Mouse (Mus musculus): ENCODE results near the gene Prdm11. TPM values are rescaled to one million over a fixed set of nuclear protein-coding genes. Genes with fewer than 3 reads are reported as not detected.
A peak's percentile ranks its signal among the peaks of the same experiment; 100 is the strongest.

Prdm11 gene
- total RNA-seq (2021) = 10 to 100 TPM; 24.9 to 25.9 TPM
- long read RNA-seq, partial matches to known transcripts = 1 of 2 reads
- long read RNA-seq, other reads (novel, unspliced or antisense) = 1 of 2 reads

DNA sequence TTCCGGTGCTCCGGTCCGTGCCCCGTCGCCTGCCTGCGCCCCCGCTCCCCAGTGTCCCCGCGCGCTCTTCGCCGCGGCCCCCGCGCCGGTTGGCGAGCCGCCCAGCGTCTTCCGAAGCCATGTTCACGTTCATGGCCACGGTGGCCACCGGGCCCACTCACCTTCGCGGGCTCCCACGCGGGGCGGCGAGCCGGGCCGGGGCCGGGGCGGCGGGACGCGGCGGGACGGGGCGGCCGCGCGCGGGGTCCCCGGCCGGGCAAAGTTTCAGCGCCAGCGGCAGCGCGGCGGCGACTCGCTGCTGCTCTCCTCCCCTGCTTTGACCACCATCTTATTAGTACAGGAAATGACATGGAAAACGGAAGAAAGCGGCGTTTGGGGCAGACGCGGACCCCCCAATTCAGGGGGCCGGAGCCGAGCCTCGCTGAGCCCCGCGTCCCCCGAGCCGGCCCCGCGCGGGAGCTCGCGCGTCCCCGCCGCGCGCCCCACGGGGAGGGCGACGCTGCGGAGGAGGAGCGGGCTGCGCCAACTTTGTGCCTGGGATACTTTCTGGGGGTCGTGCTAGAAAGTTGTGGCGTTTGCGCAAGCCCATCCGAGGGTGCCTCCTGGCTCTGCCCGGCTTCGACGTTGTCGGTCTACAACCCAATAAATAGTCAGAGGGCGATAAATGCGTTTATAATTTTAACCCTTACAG lies at the start of gene Prdm11:
TSS of gene Prdm11 (minus strand) at position 350 of the 691 bp plus-strand sequence.
- DNase-seq (ENCODE audit: low spot score in 2 of 2) = peak; percentile 59 to 68

DNA sequence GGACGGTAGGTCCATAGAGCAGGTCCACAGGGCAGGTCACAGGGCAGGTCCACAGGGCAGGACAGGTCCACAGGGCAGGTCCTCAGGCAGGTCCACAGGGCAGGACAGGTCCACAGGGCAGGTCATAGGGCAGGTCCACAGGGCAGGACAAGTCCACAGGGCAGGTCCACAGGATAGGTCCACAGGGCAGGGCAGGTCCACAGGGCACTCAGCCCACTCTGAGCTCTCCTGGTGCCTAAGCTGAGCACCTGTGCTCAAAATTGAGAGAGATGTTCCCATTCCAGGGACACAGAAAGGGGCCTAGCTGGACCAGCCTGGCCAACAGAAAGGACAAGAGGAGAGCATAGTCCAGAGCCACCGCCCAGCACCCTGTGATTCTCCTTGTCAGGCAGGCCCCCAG lies 46.4 kb upstream of the Prdm11 start:
- no peak for DNase-seq (ENCODE audit: low spot score in 2 of 2)

DNA sequence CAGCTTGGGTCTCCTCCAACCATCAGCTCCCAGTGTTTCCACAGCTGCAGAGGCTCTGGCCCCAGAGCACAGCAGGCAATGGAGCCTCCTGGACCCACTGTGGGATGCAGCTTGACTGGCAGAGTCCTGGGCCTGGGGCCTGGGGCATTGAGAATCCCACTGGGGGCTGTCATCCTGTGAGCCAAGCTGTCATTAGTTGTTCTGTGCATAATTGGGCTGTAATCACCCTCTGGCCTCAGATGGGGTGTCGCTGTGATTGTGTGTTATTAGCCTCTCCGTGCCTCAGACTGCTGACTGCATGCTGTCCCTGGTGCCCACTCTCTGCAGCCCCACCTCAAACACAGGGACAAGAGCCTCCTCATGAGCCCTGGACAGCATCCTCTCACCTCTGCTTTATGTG lies 45.7 kb upstream of the Prdm11 start:
- DNase-seq (ENCODE audit: low spot score in 2 of 2) = peak; percentile 24 to 44

DNA sequence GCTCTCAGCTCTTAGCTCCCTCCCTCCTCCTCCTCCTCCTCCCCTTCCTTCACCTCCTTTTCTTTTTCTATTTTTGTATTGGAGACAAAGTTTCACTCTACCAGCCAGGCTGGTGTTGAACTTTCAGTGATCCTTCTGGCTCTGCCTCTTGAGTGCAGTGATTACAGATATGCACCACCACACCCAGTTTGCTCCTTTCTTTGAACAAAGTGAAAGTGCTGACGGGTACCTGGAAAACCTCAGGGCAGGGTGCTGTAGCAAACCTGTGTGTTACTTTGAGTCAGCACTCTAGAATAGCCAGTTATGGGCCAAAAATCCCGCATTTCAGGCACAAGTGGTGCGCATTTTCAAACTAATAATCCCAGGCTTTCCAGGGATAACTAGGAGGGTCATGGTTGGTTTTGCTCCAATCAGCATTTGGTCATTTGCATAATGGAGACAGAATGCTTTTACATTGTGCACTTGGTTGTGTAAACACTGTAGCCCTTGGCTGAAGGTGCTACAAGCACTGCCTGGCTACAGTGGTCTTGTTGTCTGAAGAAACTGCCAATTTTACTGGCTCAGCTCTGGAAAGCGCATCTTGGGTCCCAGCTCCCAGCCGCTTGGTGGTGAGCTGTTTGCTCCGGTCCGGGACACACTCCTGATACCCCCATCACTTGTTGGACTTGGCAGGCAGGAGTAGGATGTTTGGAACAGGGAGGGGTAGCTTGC lies 43.6 kb upstream of the Prdm11 start:
- no peak for DNase-seq (ENCODE audit: low spot score in 2 of 2)

DNA sequence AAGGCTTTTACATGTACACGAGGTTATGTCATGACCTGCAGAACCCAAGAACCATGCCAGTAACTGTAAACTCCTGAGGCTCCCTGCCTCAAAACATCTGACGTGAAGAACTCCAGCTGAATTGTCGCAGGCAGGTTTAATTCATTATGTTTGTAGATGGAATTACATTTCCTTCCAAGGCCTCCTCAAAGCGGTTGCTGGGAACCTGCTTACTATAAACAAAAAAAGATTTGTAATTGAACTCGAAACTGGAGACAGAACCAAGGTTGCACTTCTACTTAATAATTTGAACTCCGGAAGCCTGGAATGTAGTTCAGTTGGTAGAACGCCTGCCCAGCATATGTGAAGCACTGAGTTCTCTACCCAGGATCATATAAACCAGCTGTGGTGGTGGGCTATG lies 42.0 kb upstream of the Prdm11 start:
- DNase-seq (ENCODE audit: low spot score in 2 of 2) = no peak

DNA sequence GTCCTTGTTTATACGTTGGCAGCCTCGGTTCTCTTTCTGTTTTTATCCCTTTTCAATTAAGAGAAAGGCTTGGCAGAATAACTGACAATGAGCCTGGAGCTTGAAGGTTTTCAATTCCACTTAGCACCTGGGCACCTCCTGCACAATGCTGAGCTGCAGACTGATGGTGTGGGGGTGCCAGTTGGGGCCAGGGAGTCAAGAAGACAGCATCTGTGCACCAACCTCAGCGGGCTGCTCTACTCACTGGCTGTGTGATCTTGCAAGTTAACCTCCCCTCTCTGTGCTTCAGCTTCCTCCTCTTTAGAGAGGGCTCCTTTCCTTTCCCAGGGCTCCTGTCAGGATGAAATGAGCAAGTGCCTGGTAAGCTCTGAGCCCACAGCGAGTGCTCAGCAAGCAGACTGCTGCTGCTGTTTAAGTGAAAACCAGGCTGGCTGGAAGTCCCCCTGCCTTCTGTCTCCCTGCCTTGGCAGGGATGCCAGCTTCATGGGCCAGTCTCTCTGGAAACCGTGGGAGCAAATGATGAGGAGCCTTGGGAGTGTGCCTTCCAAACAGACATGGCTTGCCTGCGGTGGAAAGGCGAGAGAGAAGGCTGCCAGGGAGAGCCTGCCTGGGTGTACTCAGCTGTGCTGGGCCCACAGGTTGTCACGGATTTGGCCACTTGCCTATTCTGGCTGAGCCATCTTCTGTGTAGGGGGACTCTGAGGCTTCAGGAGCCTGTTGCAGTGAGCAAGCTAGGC lies 39.5 kb upstream of the Prdm11 start:
- DNase-seq (ENCODE audit: low spot score in 2 of 2) = peak; percentile 47 to 59

DNA sequence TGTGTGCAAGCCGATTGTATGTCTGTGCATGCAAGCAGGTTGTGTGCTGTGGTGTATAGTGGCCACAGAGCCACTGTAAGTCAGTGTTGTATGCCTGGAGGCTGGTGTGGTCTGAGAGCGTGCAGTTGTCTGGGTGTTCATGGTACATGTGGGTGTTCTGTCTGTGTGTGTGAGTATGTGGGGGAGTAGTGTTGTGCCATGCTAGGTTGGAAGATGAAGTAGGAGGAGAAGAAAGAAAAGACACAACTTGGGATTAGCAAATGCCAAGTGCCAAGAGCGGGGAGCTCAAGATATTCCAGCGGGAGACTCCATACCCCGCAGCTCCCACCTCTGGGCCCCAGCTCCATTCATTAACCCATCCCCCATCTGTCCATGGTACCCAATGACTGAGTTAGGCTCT lies 38.5 kb upstream of the Prdm11 start:
- DNase-seq (ENCODE audit: low spot score in 2 of 2) = no peak

DNA sequence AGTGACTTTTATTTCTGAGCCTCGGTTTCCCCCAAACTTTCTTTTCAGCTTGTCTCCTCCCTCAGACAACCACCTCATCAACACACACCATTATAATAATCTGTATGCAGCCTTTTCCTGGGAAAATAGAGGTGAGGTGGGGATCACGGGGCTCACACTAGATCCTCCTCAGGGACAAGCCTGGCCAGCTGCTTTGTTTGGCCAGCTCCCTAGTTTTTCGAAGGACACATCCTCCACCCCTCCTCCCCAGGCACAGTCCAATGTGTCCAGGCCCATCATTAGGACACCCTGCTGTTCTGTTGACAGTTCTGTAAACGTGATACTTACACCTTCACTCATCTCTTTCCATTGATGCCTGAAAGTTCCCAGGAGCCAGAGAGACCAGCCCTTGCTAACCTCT lies 37.4 kb upstream of the Prdm11 start:
- DNase-seq (ENCODE audit: low spot score in 2 of 2) = no peak

DNA sequence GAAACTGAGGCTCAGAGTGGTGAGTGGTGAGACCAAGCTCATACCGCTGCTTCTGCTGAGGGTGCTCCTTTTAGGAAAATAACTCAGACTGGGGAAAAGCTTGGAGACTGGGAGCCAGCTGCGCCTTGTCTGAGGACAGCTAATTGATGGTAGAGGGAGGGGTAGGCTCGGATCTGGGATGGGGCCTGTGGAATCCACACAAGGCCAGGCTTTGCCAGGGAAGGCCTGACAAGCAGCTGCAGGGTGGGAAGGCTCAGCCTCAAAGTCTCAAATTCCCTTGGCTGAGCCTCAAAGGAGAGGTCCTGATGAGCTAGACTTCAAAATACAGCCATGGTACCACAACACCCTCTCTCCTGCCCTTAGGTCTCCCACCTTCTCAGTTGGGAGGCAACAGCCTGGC lies 36.9 kb upstream of the Prdm11 start:
- no peak for DNase-seq (ENCODE audit: low spot score in 2 of 2)

DNA sequence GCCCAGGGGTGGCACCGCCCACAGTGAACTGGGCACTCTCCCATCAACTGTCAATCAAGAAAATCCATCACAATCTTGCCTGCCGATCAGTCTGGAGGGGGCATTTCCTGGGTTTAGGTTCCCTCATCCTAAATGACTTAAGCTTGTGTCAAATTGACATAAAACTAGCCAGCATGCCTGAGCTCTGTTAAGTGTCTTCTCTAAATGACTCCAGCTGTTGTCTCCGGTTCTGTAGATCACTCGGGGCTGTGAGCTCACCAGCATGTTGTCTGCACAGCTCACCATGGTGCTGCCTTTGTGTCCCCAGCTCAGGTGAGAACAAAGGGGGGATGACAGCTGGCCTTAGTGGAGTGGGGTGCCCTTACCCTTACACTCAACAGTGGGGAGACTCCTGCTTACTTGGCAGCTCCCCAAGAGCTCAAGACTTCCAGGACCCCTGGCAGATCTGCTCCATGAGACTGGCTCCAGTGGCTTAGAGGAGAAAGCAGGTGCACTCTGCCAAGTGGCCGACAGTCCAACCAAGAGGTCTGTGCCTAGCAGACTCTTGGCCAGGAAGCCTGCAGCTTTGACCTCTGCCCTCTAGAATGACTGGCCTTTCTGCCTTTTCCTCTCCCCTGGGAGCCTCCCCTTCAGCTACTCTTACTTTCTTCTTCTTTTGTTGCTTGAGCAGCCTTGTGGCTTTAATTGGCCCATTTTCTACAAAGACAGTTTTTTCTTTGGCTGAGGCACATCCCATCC lies 35.1 kb upstream of the Prdm11 start:
- DNase-seq (ENCODE audit: low spot score in 2 of 2) = no peak

DNA sequence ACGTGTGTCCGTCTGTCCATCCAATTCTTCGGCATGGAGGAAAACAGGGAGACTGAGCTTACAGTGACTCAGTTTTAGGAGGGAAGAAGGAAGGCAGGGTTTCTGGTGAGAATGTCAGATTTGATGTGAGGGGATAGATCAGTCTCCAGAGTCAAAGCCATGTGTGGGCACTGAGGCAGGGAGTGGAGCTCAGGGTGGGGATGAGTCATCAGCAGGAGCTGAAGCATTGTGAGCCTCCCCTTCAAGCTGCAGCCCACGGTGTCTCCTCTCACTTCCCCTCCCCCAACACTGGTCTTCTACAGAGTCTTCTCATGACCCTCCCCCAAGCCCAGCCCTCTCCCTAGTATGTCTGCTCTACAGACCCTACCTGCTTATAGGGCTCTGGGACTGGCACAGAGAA lies 33.4 kb upstream of the Prdm11 start:
- no peak for DNase-seq (ENCODE audit: low spot score in 2 of 2)

DNA sequence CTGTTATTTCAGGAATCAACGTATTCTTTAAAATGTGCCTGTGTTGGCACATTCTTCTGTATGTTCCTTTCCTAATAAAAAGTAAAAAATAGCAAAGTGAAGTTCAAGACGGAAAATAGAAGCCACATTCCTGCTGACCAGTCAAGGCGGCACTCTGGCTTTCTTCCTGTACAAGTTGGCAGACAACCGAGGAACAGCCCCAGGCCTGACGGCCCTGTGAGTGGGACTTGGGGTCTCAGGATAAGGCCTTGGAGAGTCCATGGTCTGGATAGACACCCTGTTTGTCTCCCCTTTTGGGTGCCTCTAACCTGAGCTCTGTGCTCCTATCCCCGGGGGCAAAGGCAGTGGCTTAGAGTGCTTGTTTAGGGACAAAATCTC lies 30.6 kb upstream of the Prdm11 start:
- DNase-seq (ENCODE audit: low spot score in 2 of 2) = no peak

DNA sequence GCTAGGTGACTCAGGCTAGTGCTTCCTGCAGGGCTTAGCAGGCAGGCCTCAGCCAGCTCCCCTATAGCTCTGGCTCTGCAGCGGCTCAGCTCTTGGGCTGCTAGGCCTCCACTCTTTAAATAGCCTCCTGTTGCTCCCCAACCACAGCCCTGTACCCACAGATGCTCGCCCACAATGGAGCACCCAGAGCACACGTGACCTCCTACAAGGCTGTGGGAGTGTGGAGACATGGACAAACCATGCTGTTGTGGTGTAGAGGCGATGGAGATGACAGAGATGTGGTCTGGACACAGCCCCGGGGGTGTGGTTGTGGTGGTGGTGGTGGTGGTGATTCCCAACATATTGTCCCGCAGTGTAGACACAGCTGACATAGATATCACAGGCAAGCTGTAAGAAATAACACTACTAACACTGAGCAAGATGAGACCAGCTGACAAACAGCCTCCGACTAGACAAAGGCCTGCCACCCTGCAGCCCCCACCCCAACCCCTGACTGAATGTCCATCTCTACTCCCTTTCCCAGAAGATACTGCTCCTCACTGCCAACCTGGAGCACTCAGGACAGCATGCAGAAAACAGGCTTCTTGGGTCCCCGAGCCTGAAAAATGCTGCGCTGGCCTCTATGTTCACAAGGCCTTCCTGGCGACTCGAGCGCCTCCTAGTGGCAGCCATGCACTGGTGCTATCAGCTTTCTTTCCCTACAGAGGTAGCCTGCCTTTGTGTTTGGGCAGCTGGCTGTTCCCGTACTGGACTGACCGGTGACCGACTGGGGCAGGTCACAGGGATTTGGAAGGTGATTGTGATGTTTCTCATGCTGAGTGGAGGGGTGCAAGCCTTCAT lies 30.0 kb upstream of the Prdm11 start:
- DNase-seq (ENCODE audit: low spot score in 2 of 2) = peak; percentile 65 to 71

DNA sequence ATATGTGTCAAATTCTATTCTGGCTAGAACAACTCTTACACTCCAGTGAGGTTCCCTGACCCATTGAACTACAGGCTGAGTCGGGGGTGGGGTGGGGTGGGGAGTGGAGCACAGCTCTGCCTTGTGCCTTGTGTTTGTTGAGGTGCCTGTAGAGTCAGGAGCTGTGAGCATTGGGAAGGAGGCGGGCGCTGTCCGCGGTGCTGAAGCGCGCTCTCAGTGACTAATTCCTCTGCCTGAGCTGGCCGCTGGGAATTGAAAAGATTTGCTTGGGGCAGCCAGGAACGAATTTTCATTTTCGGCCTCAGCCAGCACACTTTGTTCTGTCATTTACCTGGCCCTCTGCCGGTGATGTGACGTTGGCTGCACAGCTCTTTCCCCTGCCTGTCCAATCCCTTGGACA lies 25.7 kb upstream of the Prdm11 start:
- DNase-seq (ENCODE audit: low spot score in 2 of 2) = peak; percentile 67 to 74

DNA sequence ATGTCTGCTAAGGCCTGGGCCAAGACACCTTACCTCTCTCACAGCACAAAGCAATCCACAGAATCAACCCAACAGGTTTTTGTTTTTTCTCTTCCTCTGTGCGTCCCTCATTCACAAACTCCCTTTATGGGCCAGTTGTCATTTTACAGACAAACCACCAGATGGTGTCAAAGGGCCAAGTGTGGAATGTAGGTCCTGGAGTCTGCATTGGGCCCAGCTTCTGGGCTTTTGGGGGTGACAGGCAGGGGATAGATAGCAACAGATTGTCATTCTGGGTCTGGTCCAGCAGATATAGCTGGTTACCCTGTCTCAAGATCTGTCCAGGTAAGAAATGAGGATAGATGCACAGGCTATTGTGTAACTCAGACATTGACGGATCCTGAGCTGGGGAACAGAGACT lies 23.0 kb upstream of the Prdm11 start:
- peak; percentile 56 to 60 for DNase-seq (ENCODE audit: low spot score in 2 of 2)

DNA sequence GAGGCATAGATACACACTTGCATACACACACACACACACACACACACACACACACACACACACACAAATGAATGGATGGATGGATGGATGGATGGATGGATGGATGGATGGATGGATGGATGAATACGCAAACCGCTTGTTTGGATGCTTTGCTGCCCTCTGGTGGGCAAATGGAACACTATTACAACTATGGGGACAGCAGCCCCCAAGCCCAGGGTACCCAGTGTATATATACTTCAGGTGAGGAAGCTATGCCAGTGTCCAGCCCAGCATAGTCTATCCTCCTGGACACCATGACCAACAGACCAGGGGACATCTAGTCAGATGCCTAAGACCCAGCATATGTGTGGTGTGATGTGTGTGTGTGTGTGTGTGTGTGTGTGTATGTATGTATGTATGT lies 17.4 kb upstream of the Prdm11 start:
- peak; percentile 72 to 80 for DNase-seq (ENCODE audit: low spot score in 2 of 2)

DNA sequence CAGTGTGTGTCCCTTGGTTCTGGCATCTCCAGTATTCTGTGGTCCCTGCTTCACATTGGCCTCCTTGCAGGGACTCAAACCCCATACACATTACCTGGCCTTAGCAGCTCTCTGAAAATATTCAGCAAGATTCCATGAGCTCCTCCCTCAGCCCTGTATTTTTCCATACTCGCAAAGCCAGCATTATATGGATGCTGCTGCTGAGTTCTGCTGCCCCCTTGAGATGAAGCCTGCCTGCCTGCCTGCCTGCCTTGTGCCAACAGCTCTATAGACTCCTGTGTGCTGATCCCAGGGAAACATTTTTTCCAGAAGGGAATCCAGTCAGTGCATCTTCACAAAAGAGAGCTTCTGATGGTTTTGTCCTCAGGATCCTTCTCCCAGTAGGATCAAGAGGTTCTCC lies 5.9 kb upstream of the Prdm11 start:
- no peak for DNase-seq (ENCODE audit: low spot score in 2 of 2)

DNA sequence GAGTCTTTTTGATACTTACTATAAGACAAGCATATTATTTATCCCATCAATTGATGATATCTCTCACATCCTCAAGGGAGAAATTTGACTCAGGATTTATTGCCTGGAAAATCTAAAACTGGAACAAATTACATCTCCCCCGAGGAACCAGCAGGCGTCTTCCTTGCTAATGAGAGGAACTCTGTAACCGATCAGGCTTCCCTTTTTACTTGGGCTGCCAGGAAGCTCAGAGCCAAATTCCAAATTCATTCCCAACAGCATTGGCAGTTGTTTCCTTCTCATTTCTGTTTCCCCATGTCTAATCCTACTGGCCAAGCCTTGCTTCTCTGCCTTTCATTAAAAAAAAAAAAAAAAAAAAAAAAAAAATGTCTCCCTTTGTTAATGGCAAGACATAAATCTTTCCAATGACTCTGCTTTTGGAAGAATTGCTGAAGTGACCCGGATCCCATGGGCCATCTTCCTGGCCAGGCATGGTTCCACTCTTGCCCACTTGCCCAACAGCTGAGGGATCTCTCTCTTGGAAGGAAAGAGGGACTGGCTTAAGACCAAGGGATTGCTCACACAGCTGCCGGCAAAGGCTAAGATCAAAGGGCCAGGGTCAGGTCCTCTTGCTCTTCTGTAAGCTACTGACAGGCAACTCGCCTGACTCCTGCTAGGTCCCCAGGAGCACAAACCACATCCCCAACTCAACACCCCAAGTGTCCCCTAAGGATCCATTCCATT lies 2.8 kb upstream of the Prdm11 start:
- no peak for DNase-seq (ENCODE audit: low spot score in 2 of 2)

DNA sequence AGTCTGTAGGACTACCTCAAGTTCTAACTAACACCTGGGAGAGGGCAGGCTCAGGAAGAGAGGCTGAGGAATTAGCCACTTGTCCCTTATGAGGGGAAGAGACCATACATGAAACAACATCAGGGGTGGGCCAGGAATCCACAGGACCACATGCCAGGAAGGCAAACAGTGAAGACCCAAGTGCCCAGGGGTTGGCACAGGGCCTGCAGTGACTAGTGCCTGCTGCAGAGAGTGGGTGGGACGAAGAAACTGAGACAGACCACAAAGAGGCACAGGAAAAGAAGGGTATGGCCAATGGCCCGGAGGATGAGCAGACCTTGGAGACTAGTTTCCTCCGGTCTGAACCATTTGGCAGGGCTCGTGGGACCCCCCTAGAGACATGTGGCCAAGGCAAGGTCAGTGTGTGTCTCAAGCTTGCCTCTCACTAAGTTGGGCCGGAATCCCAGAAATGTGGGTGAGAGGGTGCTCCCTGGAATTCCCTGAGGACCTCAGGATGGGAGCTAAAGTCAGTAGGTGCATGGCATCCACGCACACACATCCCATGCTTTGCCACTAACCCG lies 1.6 kb upstream of the Prdm11 start:
- DNase-seq (ENCODE audit: low spot score in 2 of 2) = no peak

DNA sequence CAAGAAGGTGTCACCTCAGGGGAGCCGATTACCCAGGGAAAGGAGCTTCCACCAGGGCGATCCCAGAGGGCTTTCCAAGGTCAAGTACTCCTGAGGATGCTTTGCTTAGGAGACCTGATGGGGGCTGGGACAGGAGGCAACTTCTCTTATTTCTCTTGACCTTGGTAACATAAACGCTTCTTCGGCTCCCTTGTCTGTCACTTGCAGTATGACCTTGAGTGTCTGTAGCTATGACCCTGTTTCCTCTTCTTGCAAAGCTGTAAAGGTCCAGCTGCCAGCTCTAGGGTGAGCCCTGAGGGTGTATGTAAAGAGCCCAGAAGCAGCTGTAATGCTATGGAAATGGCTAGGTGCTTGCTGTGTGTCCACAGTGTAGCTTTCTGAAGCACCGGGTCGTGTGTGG lies 1.1 kb upstream of the Prdm11 start:
- no peak for DNase-seq (ENCODE audit: low spot score in 2 of 2)

Data from layer of hippocampus, postnatal 10 days (tissue).